Mouse (Mus musculus): ENCODE measurements at regions not wholly inside any gene's neighbourhood (a gene's known extent, or its start where the extent isn't known, plus 50 kb on each side); places are given as distances from the start of the nearest gene placed in this dataset.
A peak's percentile ranks its signal among the peaks of the same experiment; 100 is the strongest.
"Not testable (repeated sequence)": the region's sequence is repeated elsewhere in the genome, so short reads cannot be mapped to it uniquely, and the experiment has no call there.

GRCm38 (mm10) chr16:9084581-9084980 is 254.7 kb downstream of the 1810013L24Rik start:
- 63% methylated on average over 1 of the region's 1 CpGs for WGBS
- H3K9ac ChIP-seq (ENCODE audit: low read depth, low read length), result no peak overlapping the region
- ATAC-seq (ENCODE audit: low read depth) (no peak), DNase-seq (ENCODE audit: low spot score) (no peak)
- no peaks in the 10 kb centered on the region for H3K4me1 ChIP-seq (ENCODE audit: control insufficient read depth, insufficient read depth, low read length)
- no peaks in the 10 kb centered on the region for H3K9me3 ChIP-seq (ENCODE audit: control insufficient read depth, low read length)
- no peaks in the 10 kb centered on the region for H3K36me3 ChIP-seq (ENCODE audit: control insufficient read depth, insufficient read depth, low read length)
- no peak overlapping the region for H3K27ac ChIP-seq (replicated peaks; ENCODE audit: low read depth, low read length)
- no peak overlapping the region for H3K4me3 ChIP-seq (ENCODE audit: low read depth, low read length)
- H3K4me2 ChIP-seq (ENCODE audit: low read depth, low read length), result no peak overlapping the region
- no peaks in the 10 kb centered on the region for H3K27me3 ChIP-seq (replicated peaks; ENCODE audit: control insufficient read depth, insufficient read depth, low read length)

GRCm38 (mm10) chr16:9085133-9085532 is 255.2 kb downstream of the 1810013L24Rik start:
- DNase-seq (ENCODE audit: low spot score), result no peak
- Histone ChIP-seq H3K4me3 (ENCODE audit: low read depth, low read length) (no peak overlapping the region), H3K4me1 (ENCODE audit: control insufficient read depth, insufficient read depth, low read length) (no peaks in the 10 kb centered on the region), H3K36me3 (ENCODE audit: control insufficient read depth, insufficient read depth, low read length) (no peaks in the 10 kb centered on the region), H3K9ac (ENCODE audit: low read depth, low read length) (no peak overlapping the region), H3K27me3 (replicated peaks; ENCODE audit: control insufficient read depth, insufficient read depth, low read length) (no peaks in the 10 kb centered on the region), H3K4me2 (ENCODE audit: low read depth, low read length) (no peak overlapping the region), H3K27ac (replicated peaks; ENCODE audit: low read depth, low read length) (no peak overlapping the region), H3K9me3 (ENCODE audit: control insufficient read depth, low read length) (no peaks in the 10 kb centered on the region)
- WGBS, result 58% methylated on average over 1 of the region's 1 CpGs
- ATAC-seq (ENCODE audit: low read depth), result no peak

GRCm38 (mm10) chr16:9085977-9086376 is 256.1 kb downstream of the 1810013L24Rik start:
- H3K36me3 ChIP-seq (ENCODE audit: control insufficient read depth, insufficient read depth, low read length), result no peaks in the 10 kb centered on the region
- H3K27ac ChIP-seq (replicated peaks; ENCODE audit: low read depth, low read length), result no peak overlapping the region
- no peaks in the 10 kb centered on the region for H3K9me3 ChIP-seq (ENCODE audit: control insufficient read depth, low read length)
- no peak overlapping the region for H3K4me3 ChIP-seq (ENCODE audit: low read depth, low read length)
- H3K4me1 ChIP-seq (ENCODE audit: control insufficient read depth, insufficient read depth, low read length), result no peaks in the 10 kb centered on the region
- ATAC-seq (ENCODE audit: low read depth), result no peak
- no peak overlapping the region for H3K4me2 ChIP-seq (ENCODE audit: low read depth, low read length)
- 92% methylated on average over 5 of the region's 5 CpGs for WGBS
- DNase-seq (ENCODE audit: low spot score), result no peak
- H3K27me3 ChIP-seq (replicated peaks; ENCODE audit: control insufficient read depth, insufficient read depth, low read length), result no peaks in the 10 kb centered on the region
- H3K9ac ChIP-seq (ENCODE audit: low read depth, low read length), result no peak overlapping the region

- no peaks in the 10 kb centered on the region for H3K9me3 ChIP-seq (ENCODE audit: control insufficient read depth, low read length)
- H3K36me3 ChIP-seq (ENCODE audit: control insufficient read depth, insufficient read depth, low read length), result no peaks in the 10 kb centered on the region
- no peak overlapping the region for H3K9ac ChIP-seq (ENCODE audit: low read depth, low read length)
- ATAC-seq (ENCODE audit: low read depth) (no peak), DNase-seq (ENCODE audit: low spot score) (peak; percentile 11)
- 67% methylated on average over 6 of the region's 6 CpGs for WGBS
- peaks cover 20% of the 10 kb centered on the region for H3K4me1 ChIP-seq (ENCODE audit: control insufficient read depth, insufficient read depth, low read length)
- H3K4me3 ChIP-seq (ENCODE audit: low read depth, low read length), result no peak overlapping the region
- no peak overlapping the region for H3K4me2 ChIP-seq (ENCODE audit: low read depth, low read length)
- H3K27me3 ChIP-seq (replicated peaks; ENCODE audit: control insufficient read depth, insufficient read depth, low read length), result no peaks in the 10 kb centered on the region
- peak overlapping the region; percentile 78 for H3K27ac ChIP-seq (replicated peaks; ENCODE audit: low read depth, low read length)
Observed at GRCm38 (mm10) chr16:9091790-9092189, 261.9 kb downstream of the 1810013L24Rik start.

GRCm38 (mm10) chr16:9092191-9092848 is 262.4 kb downstream of the 1810013L24Rik start:
- no peaks in the 10 kb centered on the region for H3K27me3 ChIP-seq (replicated peaks; ENCODE audit: control insufficient read depth, insufficient read depth, low read length)
- ATAC-seq (ENCODE audit: low read depth) (peak; percentile 85), DNase-seq (ENCODE audit: low spot score) (peak; percentile 92)
- no peak overlapping the region for H3K4me3 ChIP-seq (ENCODE audit: low read depth, low read length)
- H3K4me2 ChIP-seq (ENCODE audit: low read depth, low read length), result no peak overlapping the region
- peak overlapping the region; percentile 78 for H3K27ac ChIP-seq (replicated peaks; ENCODE audit: low read depth, low read length)
- no peaks in the 10 kb centered on the region for H3K9me3 ChIP-seq (ENCODE audit: control insufficient read depth, low read length)
- H3K36me3 ChIP-seq (ENCODE audit: control insufficient read depth, insufficient read depth, low read length), result no peaks in the 10 kb centered on the region
- H3K9ac ChIP-seq (ENCODE audit: low read depth, low read length), result no peak overlapping the region
- peaks cover 20% of the 10 kb centered on the region for H3K4me1 ChIP-seq (ENCODE audit: control insufficient read depth, insufficient read depth, low read length)
- WGBS, result 15% methylated on average over 11 of the region's 11 CpGs

- no peaks in the 10 kb centered on the region for H3K27me3 ChIP-seq (replicated peaks; ENCODE audit: control insufficient read depth, insufficient read depth, low read length)
- H3K4me1 ChIP-seq (ENCODE audit: control insufficient read depth, insufficient read depth, low read length), result peaks cover 20% of the 10 kb centered on the region
- no peaks in the 10 kb centered on the region for H3K36me3 ChIP-seq (ENCODE audit: control insufficient read depth, insufficient read depth, low read length)
- no peak overlapping the region for H3K4me3 ChIP-seq (ENCODE audit: low read depth, low read length)
- H3K27ac ChIP-seq (replicated peaks; ENCODE audit: low read depth, low read length), result peak overlapping the region; percentile 45; the same call in 1 of the 2 replicates
- peak; percentile 41 for ATAC-seq (ENCODE audit: low read depth)
- DNase-seq (ENCODE audit: low spot score), result peak; percentile 79
- H3K4me2 ChIP-seq (ENCODE audit: low read depth, low read length), result no peak overlapping the region
- WGBS, result 47% methylated on average over 2 of the region's 2 CpGs
- H3K9ac ChIP-seq (ENCODE audit: low read depth, low read length), result no peak overlapping the region
- H3K9me3 ChIP-seq (ENCODE audit: control insufficient read depth, low read length), result no peaks in the 10 kb centered on the region
Observed at GRCm38 (mm10) chr16:9093593-9093992, 263.7 kb downstream of the 1810013L24Rik start.

- Histone ChIP-seq H3K27ac (replicated peaks; ENCODE audit: low read depth, low read length) (no peak overlapping the region), H3K4me2 (ENCODE audit: low read depth, low read length) (no peak overlapping the region), H3K9me3 (ENCODE audit: control insufficient read depth, low read length) (no peaks in the 10 kb centered on the region), H3K4me3 (ENCODE audit: low read depth, low read length) (no peak overlapping the region), H3K27me3 (replicated peaks; ENCODE audit: control insufficient read depth, insufficient read depth, low read length) (no peaks in the 10 kb centered on the region), H3K9ac (ENCODE audit: low read depth, low read length) (no peak overlapping the region), H3K4me1 (ENCODE audit: control insufficient read depth, insufficient read depth, low read length) (peaks cover 20% of the 10 kb centered on the region), H3K36me3 (ENCODE audit: control insufficient read depth, insufficient read depth, low read length) (no peaks in the 10 kb centered on the region)
- 50% methylated on average over 5 of the region's 5 CpGs for WGBS
- ATAC-seq (ENCODE audit: low read depth) (peak; percentile 23), DNase-seq (ENCODE audit: low spot score) (peak; percentile 73)
Observed at GRCm38 (mm10) chr16:9094201-9094600, 264.3 kb downstream of the 1810013L24Rik start.

GRCm38 (mm10) chr16:9106211-9106610 is 276.3 kb downstream of the 1810013L24Rik start:
- 94% methylated on average over 11 of the region's 11 CpGs for WGBS
- Histone ChIP-seq H3K4me2 (ENCODE audit: low read depth, low read length) (no peak overlapping the region), H3K9me3 (ENCODE audit: control insufficient read depth, low read length) (peaks cover 24% of the 10 kb centered on the region; the same call in 1 of the 2 replicates), H3K27ac (replicated peaks; ENCODE audit: low read depth, low read length) (no peak overlapping the region), H3K36me3 (ENCODE audit: control insufficient read depth, insufficient read depth, low read length) (no peaks in the 10 kb centered on the region), H3K27me3 (replicated peaks; ENCODE audit: control insufficient read depth, insufficient read depth, low read length) (no peaks in the 10 kb centered on the region), H3K9ac (ENCODE audit: low read depth, low read length) (no peak overlapping the region), H3K4me3 (ENCODE audit: low read depth, low read length) (no peak overlapping the region), H3K4me1 (ENCODE audit: control insufficient read depth, insufficient read depth, low read length) (no peaks in the 10 kb centered on the region)
- no peak for ATAC-seq (ENCODE audit: low read depth)
- DNase-seq (ENCODE audit: low spot score), result no peak

GRCm38 (mm10) chr16:9106676-9107075 is 276.8 kb downstream of the 1810013L24Rik start:
- not testable (repeated sequence) for H3K4me2 ChIP-seq (ENCODE audit: low read depth, low read length); ATAC-seq (ENCODE audit: low read depth); H3K4me1 ChIP-seq (ENCODE audit: control insufficient read depth, insufficient read depth, low read length); H3K4me3 ChIP-seq (ENCODE audit: low read depth, low read length); H3K27me3 ChIP-seq (replicated peaks; ENCODE audit: control insufficient read depth, insufficient read depth, low read length); DNase-seq (ENCODE audit: low spot score); H3K9ac ChIP-seq (ENCODE audit: low read depth, low read length); H3K36me3 ChIP-seq (ENCODE audit: control insufficient read depth, insufficient read depth, low read length); H3K27ac ChIP-seq (replicated peaks; ENCODE audit: low read depth, low read length)
- 95% methylated on average over 8 of the region's 8 CpGs for WGBS
- H3K9me3 ChIP-seq (ENCODE audit: control insufficient read depth, low read length), result peaks cover 24% of the 10 kb centered on the region; the same call in 1 of the 2 replicates
